Mouse (Mus musculus) embryonic fibroblast, embryonic 13.5 days (primary cell): Measurements from ENCODE around the gene Hsd17b2.

ENCODE experiments used
- CTCF ChIP-seq: IDR thresholded peaks from 2 replicates; pipeline ENCODE4 v1.5.1; 2011; ENCODE audit warnings: mild to moderate bottlenecking, control low read depth, low read length, moderate library complexity, borderline replicate concordance; ENCODE audit not compliant: insufficient read depth
- POLR2A ChIP-seq: IDR thresholded peaks from 2 replicates; pipeline ENCODE4 v1.6.1; 2011; ENCODE audit warnings: low read depth, mild to moderate bottlenecking, control low read depth, low read length, moderate library complexity

DNA sequence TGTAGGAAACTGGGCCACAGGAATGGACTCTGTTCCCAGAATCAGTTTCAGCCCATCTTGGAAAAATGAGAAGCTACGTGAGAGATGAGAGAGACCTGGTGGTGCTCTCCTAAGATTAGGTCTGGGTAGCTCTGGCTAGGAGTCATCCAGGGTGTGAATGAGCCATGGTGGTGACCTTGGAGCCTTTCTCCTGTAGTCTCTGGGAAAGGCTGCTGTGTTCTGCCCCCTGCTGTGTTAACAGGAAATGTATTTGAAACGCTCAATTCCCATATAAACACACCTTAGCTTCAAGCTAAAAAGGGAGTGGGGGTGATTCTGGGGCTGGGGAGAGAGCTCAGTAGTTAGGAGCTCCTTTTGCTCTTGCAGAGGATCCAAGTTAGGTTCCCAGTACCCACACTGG lies 45.7 kb downstream of the Hsd17b2 start:
- TF ChIP-seq CTCF (no peak), POLR2A (no peak)
